Mouse (Mus musculus) adrenal gland, postnatal 25 days (tissue): ENCODE measurements around the gene Pard6b. TPM values are rescaled to one million over a fixed set of nuclear protein-coding genes. Genes with fewer than 3 reads are reported as not detected.
"Not testable (repeated sequence)": the region's sequence is repeated elsewhere in the genome, so short reads cannot be mapped to it uniquely, and the experiment has no call there.

ENCODE experiments used
- DNase-seq: peaks from one replicate; pipeline ENCODE4 v3.0.0; 2021; ENCODE audit warnings: mixed read lengths
- long read RNA-seq: library from polyadenylated mRNA; stranded (forward); transcript quantifications from one replicate; pipeline ENCODE4 v2.0.0, GENCODE M21; 2021
- total RNA-seq: library from RNA; stranded (reverse); gene quantifications from 2 replicates; pipeline ENCODE4 v1.2.3, GENCODE M21; 2021

Pard6b gene
- 1.6 and 2.3 TPM in 2 replicates for total RNA-seq
- long read RNA-seq, transcript Pard6b-201 (3 exons, 3,399 nt): major isoform, 5 of 8 reads
- long read RNA-seq, partial matches to known transcripts: 3 of 8 reads
- long read RNA-seq, other reads (novel, unspliced or antisense): 0 of 8 reads

DNA sequence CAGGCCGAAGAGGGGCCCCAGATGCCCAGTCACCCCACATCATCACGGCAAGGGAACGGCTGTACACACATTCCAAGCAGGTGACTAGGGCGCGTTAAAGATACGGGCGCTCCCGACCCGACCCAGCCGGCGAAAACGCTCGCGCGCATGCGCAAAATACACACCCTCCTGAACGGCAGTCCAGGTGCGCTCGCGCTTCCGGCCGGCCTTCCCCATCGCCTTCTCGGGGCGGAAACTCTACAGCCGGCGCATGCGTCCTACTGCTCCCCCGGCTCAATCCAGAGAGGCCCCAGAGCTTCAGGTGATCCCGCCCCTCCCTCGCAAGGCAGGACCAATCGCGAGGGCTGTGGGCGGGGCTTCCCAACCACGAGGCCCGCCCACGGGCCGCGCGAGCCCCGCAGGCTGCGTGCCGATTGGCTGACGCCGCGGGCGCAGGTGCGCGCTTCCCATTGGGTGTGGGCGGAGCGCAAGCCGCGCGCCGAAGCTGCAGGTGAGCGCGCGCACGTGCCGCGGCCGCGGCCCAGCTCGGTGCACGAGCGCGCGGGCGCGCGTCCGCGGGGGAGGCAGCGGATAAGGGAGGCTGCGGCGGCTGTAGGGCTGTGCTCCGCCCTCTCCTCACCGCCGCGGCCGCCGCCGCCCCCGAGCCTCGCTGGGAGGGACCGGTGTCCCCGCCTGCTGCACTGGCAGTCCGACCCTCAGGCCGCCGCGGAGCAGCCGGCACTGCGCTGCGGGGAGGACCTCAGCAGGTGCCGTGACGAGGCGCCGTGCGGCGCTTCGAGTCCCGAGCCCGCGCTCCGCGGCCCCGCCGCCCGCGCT, at the start of gene Pard6b:
Pard6b (plus strand) TSS at position 574 of the 816 bp plus-strand sequence.
- DNase-seq: peak; percentile 94

DNA sequence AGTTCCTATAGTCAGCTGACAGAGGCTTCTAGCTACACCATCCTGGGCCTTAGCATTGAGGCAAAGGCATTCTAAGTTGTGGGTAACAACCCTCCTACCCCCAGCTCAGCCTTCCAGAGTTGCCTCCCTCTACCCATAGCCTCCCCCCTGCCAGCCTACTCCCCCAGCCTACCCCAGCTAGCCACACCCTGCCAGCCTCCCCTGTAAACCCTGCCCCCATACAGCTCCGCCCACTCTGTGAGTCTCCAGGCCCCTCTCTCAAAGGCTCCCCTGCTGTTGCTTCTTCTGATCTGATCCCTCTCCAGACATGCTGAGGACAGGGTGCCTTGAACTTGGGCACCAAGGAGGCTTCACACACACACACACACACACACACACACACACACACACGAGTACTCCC, 49.0 kb upstream of the Pard6b start:
- no peak for DNase-seq

DNA sequence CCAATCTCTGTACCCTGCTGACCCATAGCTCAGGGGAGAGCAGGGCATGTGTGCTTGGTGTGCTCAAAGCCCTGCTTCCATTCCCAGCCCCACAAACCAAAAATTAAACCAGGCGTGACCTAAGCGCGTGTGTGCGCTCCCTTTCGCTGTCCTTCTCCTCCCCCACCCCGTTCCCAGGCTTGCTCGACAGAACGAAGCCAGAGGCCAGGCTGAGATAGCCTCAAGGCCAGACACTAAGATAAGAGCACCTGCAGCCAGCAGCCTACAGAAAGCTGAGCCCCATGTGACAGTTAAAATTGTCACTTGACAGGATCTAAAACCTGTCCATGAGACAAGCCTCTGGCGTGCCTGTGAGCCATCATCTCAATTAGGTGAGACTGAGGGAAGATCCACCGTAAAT, 46.9 kb upstream of the Pard6b start:
- DNase-seq: no peak

DNA sequence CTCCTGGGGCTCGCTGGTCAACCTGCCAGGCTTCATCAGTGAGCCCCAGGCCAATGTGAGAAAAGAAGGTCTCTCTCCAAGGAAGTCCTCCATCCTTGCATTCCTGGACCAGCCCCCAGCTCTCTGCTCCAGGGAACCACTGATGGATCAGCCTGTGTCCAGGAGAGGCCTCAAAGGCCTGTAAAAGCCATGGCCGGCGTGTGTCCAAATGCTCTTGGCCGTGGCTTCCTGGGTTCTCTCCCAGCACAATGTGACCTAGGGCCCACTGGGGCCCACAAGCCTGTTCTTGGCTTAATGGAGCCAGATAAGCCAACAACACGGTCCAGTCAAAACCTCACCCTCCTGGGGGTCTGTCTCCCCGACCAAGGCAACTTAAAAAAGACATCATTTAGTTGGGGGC, 44.9 kb upstream of the Pard6b start:
- peak; percentile 19 for DNase-seq

DNA sequence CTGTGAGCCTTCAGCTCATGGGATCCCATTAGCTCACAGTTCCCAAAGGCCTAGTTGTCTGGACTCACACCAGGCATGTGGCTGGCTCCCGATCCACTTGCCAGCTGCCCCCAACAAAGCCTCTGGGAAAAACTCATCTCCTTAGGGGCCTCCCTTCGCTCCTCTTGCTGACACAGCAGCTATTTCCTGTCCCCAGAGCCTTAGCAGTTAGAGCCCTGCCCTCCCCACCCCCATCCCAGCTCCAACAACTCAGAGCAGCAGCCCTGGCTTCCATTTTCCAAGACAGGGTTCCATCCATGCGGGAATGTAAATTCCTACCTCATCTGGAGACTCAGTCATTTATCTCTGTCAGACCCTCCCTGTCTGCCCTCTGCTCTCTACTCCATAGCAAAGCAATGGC, 43.7 kb upstream of the Pard6b start:
- DNase-seq: no peak

DNA sequence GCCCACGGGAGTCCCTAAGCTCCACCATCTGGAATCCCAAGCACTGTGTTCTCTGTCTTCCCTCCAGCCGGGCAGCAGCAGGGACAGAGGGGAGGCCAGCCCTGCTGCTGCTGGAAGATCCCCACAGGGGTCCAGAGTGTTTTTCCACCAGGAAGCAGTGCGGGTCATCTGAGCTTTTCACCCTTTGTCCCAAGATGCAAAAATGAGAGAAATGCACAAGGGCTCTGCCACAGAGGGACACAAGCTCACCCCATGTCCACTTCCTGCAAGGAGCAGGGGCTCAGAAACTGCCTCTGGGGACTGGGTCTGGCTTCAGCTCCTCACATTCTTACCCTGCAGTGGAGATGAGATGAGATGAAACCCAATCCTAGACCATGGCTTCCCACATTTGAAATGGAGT, 40.1 kb upstream of the Pard6b start:
- DNase-seq: no peak

DNA sequence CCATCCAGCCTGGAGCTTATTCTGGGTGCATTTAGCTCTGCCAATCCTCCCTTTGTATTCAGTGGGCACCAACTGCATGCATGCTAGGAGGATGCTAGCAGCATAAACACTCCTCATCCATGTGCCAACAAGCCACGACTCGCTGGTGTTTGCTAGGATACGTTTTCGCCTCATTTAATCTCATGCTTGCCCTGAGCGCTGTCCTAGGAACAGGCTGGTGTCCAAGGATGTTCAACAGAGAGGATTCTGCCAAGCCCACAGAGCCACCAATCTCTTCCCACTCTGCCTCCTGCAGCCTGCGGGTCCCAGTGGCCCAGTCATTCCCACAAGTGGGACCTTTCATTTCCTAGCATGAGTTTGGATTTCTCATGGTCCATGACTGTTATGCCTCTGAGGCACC, 38.8 kb upstream of the Pard6b start:
- DNase-seq: no peak

DNA sequence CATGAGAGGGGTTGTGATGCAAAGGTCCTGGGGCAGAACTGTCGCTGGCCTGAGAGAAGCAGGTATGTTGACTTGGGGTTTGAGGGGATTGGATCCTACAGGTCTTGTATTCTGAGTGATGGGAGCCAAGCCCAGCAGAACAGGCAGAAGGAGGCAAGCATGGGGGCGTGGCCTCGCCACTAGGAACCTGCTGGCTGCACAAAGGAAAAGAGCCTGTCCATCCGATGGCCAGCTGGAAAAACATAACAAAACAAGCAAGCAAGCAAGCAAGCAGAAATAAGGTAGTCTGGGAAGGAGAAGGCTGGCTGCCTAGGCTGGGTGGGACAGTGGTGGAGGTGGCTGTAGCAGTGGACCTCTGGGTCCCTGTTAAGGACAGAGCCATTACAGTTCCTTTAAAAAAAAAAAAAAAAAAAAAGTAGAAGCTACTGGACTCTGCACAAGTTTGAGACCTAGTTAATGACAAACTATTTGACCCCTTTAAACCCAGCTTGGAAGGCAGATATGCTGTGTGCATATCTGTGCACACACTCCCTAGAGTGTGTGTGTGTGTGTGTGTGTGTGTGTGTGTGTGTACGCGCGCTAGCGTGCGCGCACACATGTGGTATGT, 36.0 kb upstream of the Pard6b start:
- no peak for DNase-seq

DNA sequence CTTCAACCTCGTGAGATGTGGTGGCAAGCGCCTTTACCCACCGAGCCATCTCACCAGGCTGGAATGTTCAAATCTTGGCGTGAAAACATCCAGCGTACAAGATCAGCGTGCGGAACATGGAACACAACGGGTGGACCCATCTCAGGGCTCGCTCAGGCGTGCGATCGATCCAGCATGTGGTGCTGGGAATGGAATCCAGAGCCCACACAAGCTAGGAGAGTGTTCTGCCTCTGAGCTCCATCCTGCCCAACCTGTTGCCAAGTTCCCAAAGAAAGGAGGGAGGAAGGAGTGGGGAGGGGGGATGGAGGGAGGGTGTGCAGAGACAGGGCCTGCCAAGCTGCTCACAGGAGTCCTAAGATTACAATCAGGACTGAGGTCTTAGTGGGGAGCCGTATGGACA, 35.4 kb upstream of the Pard6b start:
- no peak for DNase-seq

DNA sequence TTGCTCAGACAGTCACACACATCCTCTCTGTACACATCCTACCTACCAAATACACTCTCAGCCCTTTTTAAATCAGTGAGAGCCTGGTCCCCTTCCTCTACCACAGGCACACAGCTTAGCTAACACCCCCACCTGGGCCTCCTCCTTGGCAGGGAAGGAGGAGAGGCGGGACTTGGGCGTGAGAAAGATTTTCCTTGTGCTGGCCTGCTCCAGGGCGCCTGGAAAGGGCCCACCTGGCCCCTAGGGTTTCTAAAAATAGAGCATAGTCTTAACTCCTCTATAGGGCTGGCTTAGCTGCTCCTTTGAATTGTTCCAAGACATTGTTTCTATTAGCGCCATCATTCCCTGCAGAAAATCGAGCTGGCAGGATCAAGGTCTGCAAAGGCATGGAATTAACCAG, 35.0 kb upstream of the Pard6b start:
- no peak for DNase-seq

DNA sequence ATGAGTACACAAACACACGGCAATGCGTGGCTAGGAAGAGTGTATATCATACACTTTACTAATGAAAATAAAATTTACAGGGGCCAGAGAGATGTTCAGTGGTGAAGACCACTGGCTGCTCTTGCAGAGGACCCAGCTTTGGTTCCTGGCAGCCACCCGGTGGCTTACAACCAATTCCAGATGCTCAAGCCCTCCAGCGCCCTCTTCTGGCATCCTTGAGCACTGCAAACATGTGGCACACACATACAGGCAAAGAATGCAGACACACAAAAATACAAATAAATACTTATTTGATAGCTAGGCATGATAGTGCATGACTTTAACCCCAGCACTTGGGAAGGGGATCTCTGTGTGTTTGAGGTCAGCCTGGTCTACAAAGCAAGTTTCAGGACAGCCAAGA, 34.3 kb upstream of the Pard6b start:
- DNase-seq: no peak

DNA sequence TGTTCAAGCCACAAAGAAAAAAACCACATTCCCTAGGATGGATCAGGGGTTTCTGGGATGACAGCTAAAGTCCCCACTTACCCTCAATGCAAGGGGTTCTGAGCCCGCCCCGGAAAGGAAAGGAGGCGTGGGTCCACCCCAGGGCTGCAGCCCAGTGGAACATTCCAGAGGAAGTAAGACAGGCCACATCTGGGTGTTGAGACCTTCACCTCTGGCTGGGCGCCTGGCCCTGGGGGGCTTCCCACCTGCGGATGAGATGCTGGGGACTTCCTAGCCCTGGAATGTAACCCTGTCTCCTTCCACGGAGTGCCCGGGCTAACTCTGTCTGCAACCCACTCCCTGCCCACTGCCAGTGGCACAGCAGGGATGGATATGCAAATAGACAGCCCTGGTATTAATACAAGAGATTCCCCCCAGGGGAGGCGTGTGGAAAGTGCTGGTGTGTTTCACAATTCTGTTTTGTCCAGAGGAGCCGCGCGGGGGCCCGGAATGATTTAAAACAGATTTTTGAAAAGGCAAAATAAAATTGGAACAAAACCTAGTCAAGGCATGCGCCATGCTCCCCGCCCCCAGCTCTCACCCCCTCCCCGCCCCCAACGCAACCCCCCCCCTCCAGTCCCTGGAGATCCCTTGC, 31.7 kb upstream of the Pard6b start:
- no peak for DNase-seq

DNA sequence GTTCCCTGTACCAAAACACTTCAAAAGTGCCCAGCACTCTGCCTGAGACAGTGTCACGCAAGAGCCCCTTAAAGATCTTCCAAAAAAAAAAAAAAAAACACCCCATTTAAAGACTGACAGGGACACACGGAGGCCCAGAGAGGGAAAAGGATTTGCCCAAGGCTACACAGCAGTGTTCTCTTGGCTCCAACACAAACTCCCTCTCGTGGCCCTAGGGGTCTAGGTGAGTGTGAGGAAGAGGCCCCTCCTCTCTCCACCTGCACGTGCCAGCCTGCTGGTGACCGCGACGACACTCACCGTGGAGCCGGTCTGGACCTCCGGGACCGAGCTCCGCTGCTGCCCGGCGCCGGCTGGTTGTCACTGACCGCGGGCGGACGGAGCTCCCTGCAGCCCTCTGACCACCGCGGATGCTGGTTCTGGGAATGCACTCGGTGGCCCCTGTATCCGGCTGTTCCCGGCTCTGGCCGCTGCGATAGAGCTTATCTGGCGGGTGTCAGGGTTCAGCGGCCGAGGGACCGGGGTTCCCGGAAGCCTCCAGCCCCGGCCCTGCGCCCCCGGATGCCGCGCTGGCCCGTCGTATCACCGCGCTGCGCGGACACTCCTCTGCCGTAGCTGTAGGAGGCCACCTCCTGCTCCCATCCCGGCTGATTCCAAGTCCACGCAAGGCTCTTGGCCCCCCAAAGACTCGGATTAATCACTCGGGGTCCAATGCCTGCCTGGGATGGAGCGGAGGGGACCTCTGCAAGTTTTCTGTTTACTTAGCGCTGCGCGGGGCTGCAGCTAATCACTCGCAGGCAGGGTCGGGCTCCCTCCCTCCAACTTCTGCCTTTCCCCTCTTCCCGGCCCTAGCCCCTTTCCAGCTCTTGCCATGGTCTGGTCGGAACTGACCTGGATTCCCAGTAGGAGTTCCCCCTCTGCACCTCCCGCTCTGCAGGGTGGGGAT, 30.5 kb upstream of the Pard6b start:
- peak; percentile 49 for DNase-seq

DNA sequence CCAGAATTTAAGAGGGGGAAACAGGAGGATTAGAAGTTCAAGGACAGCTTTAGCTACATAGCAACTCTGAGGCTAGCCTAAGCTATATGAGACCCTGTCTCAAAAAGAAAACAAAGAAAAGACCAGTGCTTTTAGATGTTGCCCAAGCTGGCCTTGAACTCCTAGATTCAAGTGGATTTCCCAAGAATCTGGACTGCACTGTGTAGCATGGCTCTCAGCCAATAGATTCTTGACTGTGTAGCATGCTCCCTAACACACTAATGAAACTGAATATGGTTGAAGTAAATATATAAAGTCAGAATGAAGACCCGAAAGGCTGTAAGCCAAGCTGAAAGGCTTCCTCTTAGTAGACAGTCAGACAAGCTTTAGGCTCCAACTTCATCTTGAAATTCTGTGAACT, 28.6 kb upstream of the Pard6b start:
- no peak for DNase-seq

DNA sequence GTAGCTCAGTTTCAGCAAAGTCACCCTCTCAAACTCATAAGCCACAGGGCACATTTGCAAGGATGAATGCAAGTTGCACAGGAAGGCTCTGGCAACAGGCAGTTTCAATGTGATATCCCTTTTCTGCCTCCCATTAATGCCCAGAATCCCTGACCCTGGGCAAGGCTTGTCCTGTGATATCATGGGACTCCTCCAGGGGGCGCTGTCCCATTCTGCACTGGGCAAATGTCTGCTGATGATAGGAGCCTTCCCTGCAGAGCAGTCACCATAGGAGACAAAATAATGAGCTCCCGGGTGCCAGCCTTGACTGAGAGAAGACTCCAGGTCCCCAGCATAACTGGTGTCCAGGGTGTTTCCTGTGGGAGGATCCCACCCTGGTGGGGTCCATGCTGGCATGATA, 28.1 kb upstream of the Pard6b start:
- DNase-seq: peak; percentile 64

DNA sequence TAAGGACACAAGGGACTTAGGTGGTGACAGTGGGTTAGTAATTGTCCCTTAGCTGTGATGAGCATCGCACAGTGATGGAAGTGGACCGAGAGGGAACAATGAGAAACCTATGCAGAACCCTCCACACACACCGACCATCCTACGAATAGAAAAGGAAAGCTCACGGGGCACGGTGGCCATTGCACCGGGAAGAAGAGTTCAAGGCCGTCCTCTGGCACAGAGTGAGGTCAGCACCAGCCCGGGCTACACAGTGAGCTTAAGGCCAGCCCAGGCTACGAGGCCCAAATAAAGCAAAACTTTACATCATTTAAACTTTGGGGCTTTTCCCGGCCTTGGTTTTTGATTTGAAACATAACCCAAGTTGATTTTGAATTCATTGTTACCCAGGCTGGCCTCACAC, 26.7 kb upstream of the Pard6b start:
- DNase-seq: no peak

DNA sequence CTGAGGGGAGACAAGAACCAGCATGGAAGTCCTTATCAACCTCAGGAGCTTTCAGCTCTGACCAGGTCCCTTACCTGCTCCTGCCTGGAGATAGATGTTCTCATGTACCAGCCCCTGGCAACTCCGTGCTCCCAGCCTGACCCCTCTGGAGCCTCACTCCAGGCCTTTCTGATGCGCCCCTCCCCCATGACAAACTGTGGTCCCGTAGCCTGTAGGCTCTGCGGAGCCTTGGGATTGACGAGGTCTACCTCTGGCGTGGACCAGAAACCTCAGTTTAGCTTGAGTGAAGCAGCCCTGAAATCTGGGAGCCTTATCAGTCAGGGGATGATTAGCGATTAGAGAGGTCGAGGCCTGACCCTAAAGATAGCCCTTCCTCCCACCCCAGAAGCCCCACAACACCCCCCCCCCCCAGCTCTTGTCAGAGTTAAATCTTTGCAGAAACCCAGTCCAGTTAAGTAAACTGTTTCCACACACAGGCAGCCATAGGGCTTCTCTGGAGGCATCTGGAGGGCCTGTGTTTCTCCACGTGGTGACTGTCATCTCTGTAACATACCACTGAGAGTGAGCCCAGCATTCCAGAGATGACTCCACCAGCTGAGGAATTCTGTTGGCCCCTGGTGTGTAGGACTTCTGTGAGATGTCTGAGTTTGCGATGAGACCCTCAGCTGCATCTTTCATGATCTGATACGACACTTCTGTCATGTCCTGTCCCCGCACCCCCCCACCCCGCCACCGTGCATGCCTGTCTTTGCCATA, 24.7 kb upstream of the Pard6b start:
- DNase-seq: no peak

DNA sequence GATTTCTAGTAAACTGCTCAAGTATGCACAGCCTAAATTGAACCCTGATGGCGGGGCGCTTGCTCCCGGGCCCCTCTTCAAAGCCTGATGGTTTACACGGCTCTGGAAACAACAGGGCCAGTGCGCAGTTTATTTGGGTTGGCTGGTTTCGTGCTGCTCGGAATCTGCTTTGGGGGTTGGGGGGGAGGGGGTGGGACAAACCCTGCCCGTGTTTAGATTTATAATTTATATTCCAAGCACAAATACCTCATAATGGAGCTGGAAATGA, 24.2 kb upstream of the Pard6b start:
- DNase-seq: no peak

DNA sequence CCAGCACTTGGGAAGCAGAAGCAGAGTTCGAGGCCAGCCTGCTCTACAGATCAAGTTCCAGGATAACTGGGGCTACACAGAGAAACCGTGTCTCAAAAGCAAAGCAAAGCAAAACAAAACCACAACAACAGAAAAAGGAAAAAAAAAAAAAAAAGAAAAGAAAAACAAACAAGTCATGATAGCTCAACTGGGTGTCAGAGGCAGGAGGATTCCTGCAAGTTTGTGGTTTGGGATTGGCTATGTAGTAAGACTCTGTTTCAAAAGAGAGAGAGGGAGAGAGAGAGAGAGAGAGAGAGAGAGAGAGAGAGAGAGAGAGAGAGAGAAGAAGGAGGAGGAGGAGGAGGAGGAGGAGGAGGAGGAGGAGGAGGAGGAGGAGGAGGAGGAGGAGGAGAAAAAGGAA, 22.9 kb upstream of the Pard6b start:
- not testable (repeated sequence) for DNase-seq

DNA sequence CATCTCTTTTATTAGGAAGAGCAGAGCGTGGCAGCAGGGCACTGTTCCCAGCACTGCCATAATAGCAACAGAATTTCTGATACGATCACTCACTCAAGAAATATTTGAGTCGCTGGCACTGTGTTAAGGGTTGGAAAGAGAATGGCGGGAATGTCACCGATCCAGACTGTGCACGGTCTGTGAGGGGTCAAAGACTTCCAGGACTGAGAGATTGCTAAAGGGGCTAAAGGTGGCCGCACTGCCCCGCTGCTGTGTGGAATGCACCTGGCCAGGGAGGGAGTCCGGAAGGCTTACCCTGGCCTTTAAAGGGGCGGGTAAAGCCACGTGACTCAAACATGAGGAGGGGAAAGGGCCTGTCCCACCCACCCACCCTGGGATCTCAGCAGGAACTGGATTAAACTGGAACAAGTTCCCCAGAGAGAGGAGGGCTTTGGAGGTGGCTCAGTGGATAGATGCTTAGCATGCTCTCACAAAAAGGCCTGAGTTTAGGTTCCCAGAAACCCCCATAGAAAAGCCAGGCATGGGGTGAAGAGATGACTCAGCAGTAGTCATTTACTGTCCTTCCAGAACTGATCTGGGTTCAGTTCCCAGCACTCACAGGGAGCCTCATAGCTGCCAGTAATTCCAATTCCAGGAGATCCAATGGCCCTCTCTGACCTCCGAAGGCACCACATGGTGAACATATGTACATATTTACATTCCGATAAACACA, 22.2 kb upstream of the Pard6b start:
- DNase-seq: no peak

DNA sequence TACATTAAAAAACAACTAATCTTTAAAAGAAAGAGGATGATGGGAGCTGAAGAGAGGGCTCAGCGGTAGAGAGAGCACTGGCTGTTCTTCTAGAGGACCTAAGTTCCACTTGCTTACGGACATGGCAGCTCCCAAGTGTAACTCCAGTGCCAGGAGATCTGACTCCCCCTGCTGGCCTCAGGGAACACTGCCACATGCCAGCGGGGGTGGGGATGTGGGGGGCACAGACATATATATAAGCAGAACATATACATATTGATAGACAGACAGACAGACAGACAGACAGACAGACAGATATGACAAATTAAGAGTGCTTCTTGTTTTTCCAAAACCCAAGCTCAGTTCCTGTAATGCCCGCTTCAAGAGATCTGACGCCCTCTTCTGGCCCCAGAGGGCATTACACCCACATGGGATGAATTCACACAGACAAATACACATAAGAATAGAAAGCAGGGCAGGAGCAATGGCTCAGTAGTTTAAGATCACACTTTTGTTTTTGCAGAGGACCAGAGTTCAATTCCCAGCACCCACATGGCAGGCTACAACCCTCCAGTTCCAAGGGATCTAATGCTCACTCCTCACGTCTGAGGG, 21.5 kb upstream of the Pard6b start:
- no peak for DNase-seq
